Mouse (Mus musculus) stomach, embryonic 16.5 days (tissue): ENCODE data around the gene Acad12. TPM values are rescaled to one million over a fixed set of nuclear protein-coding genes. Genes with fewer than 3 reads are reported as not detected.

Experiments used
- ATAC-seq: fragments of 200-750 bp; cut with Nextera tagmentation; 2 replicates; pipeline ENCODE4 v1.8.0; 2017; ENCODE audit warnings: moderate number of reproducible peaks, moderate TSS enrichment; ENCODE audit not compliant: insufficient read depth, low FRiP score
- H3K27ac ChIP-seq: fragments of 300-500 bp; sonication (generic); 2 replicates; pipeline ENCODE4 v1.5.1; 2014; ENCODE audit warnings: low read length
- H3K27me3 ChIP-seq: fragments of 300-500 bp; sonication (generic); 2 replicates; pipeline ENCODE4 v1.6.1; 2014; ENCODE audit warnings: low read length, control low read depth, mixed read lengths; ENCODE audit not compliant: control insufficient read depth, insufficient read depth
- H3K36me3 ChIP-seq: fragments of 300-500 bp; sonication (generic); 2 replicates; pipeline ENCODE4 v1.6.1; 2014; ENCODE audit warnings: low read length; ENCODE audit not compliant: control insufficient read depth, insufficient read depth
- H3K4me1 ChIP-seq: fragments of 300-500 bp; sonication (generic); 2 replicates; pipeline ENCODE4 v1.6.1; 2014; ENCODE audit warnings: low read length, control low read depth, mixed read lengths; ENCODE audit not compliant: control insufficient read depth, insufficient read depth
- H3K4me2 ChIP-seq: fragments of 300-500 bp; sonication (generic); 2 replicates; pipeline ENCODE4 v1.6.1; 2014; ENCODE audit warnings: low read depth, low read length, mixed read lengths
- H3K4me3 ChIP-seq: fragments of 300-500 bp; sonication (generic); replicated peaks from 2 replicates; pipeline ENCODE4 v1.5.1; 2014; ENCODE audit warnings: mild to moderate bottlenecking, low read length
- H3K9ac ChIP-seq: fragments of 300-500 bp; sonication (generic); 2 replicates; pipeline ENCODE4 v1.6.1; 2014; ENCODE audit warnings: low read length
- H3K9me3 ChIP-seq: fragments of 300-500 bp; sonication (generic); replicated peaks from 2 replicates; pipeline ENCODE4 v1.6.1; 2016; ENCODE audit warnings: low read length, control low read depth; ENCODE audit not compliant: control insufficient read depth
- WGBS: fragments of 180-500 bp; shearing (Covaris S2); extraction: QIAGEN DNeasy Blood & Tissue Kit; methylation state at CpG from one replicate; pipeline ENCODE4 v1.1.7; 2014; 5-methylcytosine and 5-hydroxymethylcytosine counted together
- polyA plus RNA-seq: library from polyadenylated mRNA; unstranded; fragments of >200 nt; fragmentation: Nextera tagmentation; extraction: Ambion mirVana; gene quantifications from 2 replicates; pipeline ENCODE4 v1.2.1, GENCODE M21; 2015

Acad12 gene
- polyA plus RNA-seq, 1 experiment from 2014 or later, result 2.6 TPM

GRCm38 (mm10) chr5:121592816-121593407 lies 25.8 kb downstream of the Acad12 start:
- H3K27ac ChIP-seq, result peak overlapping the region; percentile 87
- no peaks in the 10 kb centered on the region for H3K9me3 ChIP-seq
- no peaks in the 10 kb centered on the region for H3K27me3 ChIP-seq
- H3K4me3 ChIP-seq, result peak overlapping the region; percentile 65
- ATAC-seq, result peak; percentile 46
- H3K36me3 ChIP-seq, result no peaks in the 10 kb centered on the region
- H3K9ac ChIP-seq, result peak overlapping the region; percentile 83
- peak overlapping the region; percentile 78 for H3K4me2 ChIP-seq
- H3K4me1 ChIP-seq, result peaks cover 22% of the 10 kb centered on the region
- 3% methylated on average over 33 of the region's 33 CpGs for WGBS

GRCm38 (mm10) chr5:121592064-121592815 lies 26.5 kb downstream of the Acad12 start:
- H3K27ac ChIP-seq, result peak overlapping the region; percentile 87
- peak overlapping the region; percentile 83 for H3K9ac ChIP-seq
- peak overlapping the region; percentile 65 for H3K4me3 ChIP-seq
- H3K4me2 ChIP-seq, result peak overlapping the region; percentile 78
- 60% methylated on average over 11 of the region's 11 CpGs for WGBS
- no peak for ATAC-seq
- H3K4me1 ChIP-seq, result peaks cover 26% of the 10 kb centered on the region
- H3K36me3 ChIP-seq, result no peaks in the 10 kb centered on the region
- H3K9me3 ChIP-seq, result no peaks in the 10 kb centered on the region
- no peaks in the 10 kb centered on the region for H3K27me3 ChIP-seq

GRCm38 (mm10) chr5:121591417-121592063 lies 27.2 kb downstream of the Acad12 start:
- 58% methylated on average over 11 of the region's 11 CpGs for WGBS
- peak overlapping the region; percentile 78 for H3K4me2 ChIP-seq
- H3K27ac ChIP-seq, result no peak overlapping the region
- H3K4me3 ChIP-seq, result peak overlapping the region; percentile 65
- no peak for ATAC-seq
- no peaks in the 10 kb centered on the region for H3K36me3 ChIP-seq
- peaks cover 32% of the 10 kb centered on the region for H3K4me1 ChIP-seq
- H3K27me3 ChIP-seq, result no peaks in the 10 kb centered on the region
- H3K9ac ChIP-seq, result no peak overlapping the region
- no peaks in the 10 kb centered on the region for H3K9me3 ChIP-seq

- H3K4me2 ChIP-seq, result no peak overlapping the region
- H3K36me3 ChIP-seq, result no peaks in the 10 kb centered on the region
- no peaks in the 10 kb centered on the region for H3K9me3 ChIP-seq
- no peak overlapping the region for H3K4me3 ChIP-seq
- no peaks in the 10 kb centered on the region for H3K27me3 ChIP-seq
- no peak for ATAC-seq
- H3K9ac ChIP-seq, result no peak overlapping the region
- H3K4me1 ChIP-seq, result peaks cover 32% of the 10 kb centered on the region
- H3K27ac ChIP-seq, result no peak overlapping the region
- WGBS, result 87% methylated on average over 6 of the region's 6 CpGs
Measured at GRCm38 (mm10) chr5:121589928-121590327, 28.8 kb downstream of the Acad12 start.

GRCm38 (mm10) chr5:121586400-121587039 lies 32.2 kb downstream of the Acad12 start:
- 0 out of 2 replicates have a peak, but pooled peaks have one; percentile 18 for ATAC-seq
- Histone ChIP-seq H3K4me1 (peaks cover 21% of the 10 kb centered on the region), H3K4me2 (no peak overlapping the region; the same call in 1 of the 2 replicates), H3K27me3 (no peaks in the 10 kb centered on the region), H3K9me3 (no peaks in the 10 kb centered on the region), H3K4me3 (no peak overlapping the region), H3K9ac (no peak overlapping the region), H3K36me3 (no peaks in the 10 kb centered on the region), H3K27ac (peak overlapping the region; percentile 66)
- 37% methylated on average over 6 of the region's 6 CpGs for WGBS

GRCm38 (mm10) chr5:121585699-121586098 lies 33.0 kb downstream of the Acad12 start:
- H3K36me3 ChIP-seq, result no peaks in the 10 kb centered on the region
- no peaks in the 10 kb centered on the region for H3K9me3 ChIP-seq
- no peak overlapping the region for H3K4me3 ChIP-seq
- H3K4me2 ChIP-seq, result no peak overlapping the region
- peak overlapping the region; percentile 66 for H3K27ac ChIP-seq
- WGBS, result 90% methylated on average over 5 of the region's 5 CpGs
- ATAC-seq, result no peak
- no peak overlapping the region for H3K9ac ChIP-seq
- H3K27me3 ChIP-seq, result no peaks in the 10 kb centered on the region
- peaks cover 21% of the 10 kb centered on the region for H3K4me1 ChIP-seq

GRCm38 (mm10) chr5:121585005-121585404 lies 33.7 kb downstream of the Acad12 start:
- 88% methylated on average over 10 of the region's 10 CpGs for WGBS

GRCm38 (mm10) chr5:121583765-121584501 lies 34.8 kb downstream of the Acad12 start:
- H3K36me3 ChIP-seq, result no peaks in the 10 kb centered on the region; the same call in 1 of the 2 replicates
- no peak overlapping the region for H3K4me3 ChIP-seq
- peak overlapping the region; percentile 70 for H3K27ac ChIP-seq
- peak; percentile 89 for ATAC-seq
- H3K4me2 ChIP-seq, result 0 out of 2 replicates have a peak overlapping the region, but pooled peaks have one; percentile 7
- H3K4me1 ChIP-seq, result peaks cover 21% of the 10 kb centered on the region
- WGBS, result 46% methylated on average over 12 of the region's 12 CpGs
- no peak overlapping the region for H3K9ac ChIP-seq
- H3K9me3 ChIP-seq, result no peaks in the 10 kb centered on the region
- H3K27me3 ChIP-seq, result no peaks in the 10 kb centered on the region

More at GRCm38 (mm10) chr5:121585005-121585404, 33.7 kb downstream of the Acad12 start:
- no peak for ATAC-seq
- H3K4me3 ChIP-seq, result no peak overlapping the region
- H3K27ac ChIP-seq, result no peak overlapping the region
- no peak overlapping the region for H3K9ac ChIP-seq
- H3K27me3 ChIP-seq, result no peaks in the 10 kb centered on the region
- no peaks in the 10 kb centered on the region for H3K9me3 ChIP-seq
- no peaks in the 10 kb centered on the region for H3K36me3 ChIP-seq
- H3K4me2 ChIP-seq, result no peak overlapping the region
- peaks cover 21% of the 10 kb centered on the region for H3K4me1 ChIP-seq
